Mouse (Mus musculus): ENCODE results near the gene Mtus2.

GRCm38 (mm10) chr5:148233714-148234113 lies 276.6 kb downstream of the Mtus2 start:
- TF ChIP-seq CTCF (IDR thresholded peaks at IDR 0.05; ENCODE audit: low read depth) (no peak), EP300 (IDR thresholded peaks at IDR 0.05; ENCODE audit: low read depth) (no peak)

All from liver, postnatal 0 days (tissue).